In the genomic region with DNA sequence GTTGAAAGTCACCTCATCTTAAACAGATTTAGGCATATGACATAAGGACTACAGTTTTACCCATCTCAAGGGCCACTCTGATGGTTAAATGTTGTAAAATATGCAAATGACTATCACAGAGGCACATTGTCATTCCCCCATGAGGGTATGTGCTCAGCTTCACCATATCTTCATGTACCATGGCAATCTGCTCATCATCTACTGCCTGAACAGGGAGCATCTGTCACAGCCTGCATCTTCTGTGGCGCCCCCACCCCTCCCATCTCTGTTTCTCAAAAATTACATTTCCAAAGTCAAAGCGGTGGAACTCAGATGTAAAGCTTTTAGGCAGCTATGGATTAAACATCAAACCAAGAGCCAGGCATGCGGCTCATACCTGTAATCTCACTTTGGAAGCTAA, we compare ENCODE assay signal across 26 mouse cellular contexts. TPM values are rescaled to one million over a fixed set of nuclear protein-coding genes. Genes with fewer than 3 reads are reported as not detected.
"Had no signal": no experiment of that assay in that cellular context is flagged by ENCODE, and none has a peak within 500 bp of the region (broad histone marks: within the 10 kb centered on the region; RNA-seq: fewer than 3 reads in every experiment).

No protein-coding gene starts in this region.

- H3K9ac ChIP-seq: kidney, embryonic 15.5 days; limb, embryonic 13.5 days; liver, embryonic 12.5 days; liver, embryonic 15.5 days; lung, embryonic 15.5 days; midbrain, embryonic 13.5 days had no signal

- DNase-seq: kidney, adult 11 months; kidney, adult 8-10 months; kidney, postnatal 10 days; kidney, postnatal 36 days; liver; lung, adult 18-20 months; lung, postnatal 10 days; lung, postnatal 36 days; retina, postnatal 1 day; right cerebral cortex, postnatal 25 days; spleen, adult 18-20 months; thymus, adult 18-20 months; thymus, postnatal 36 days had no signal

- H3K4me1 ChIP-seq: limb, embryonic 10.5 days; limb, embryonic 13.5 days; liver, embryonic 12.5 days; liver, embryonic 15.5 days; lung, embryonic 15.5 days; midbrain, embryonic 13.5 days had no signal

- H3K27me3 ChIP-seq: kidney, embryonic 15.5 days; limb, embryonic 13.5 days; liver, embryonic 12.5 days; liver, embryonic 15.5 days; lung, embryonic 15.5 days; midbrain, embryonic 13.5 days had no signal

- H3K36me3 ChIP-seq: kidney, embryonic 15.5 days; limb, embryonic 10.5 days; limb, embryonic 13.5 days; liver, embryonic 12.5 days; liver, embryonic 15.5 days; lung, embryonic 15.5 days; midbrain, embryonic 10.5 days; midbrain, embryonic 13.5 days had no signal

- H3K4me3 ChIP-seq: kidney, embryonic 15.5 days; limb, embryonic 10.5 days; limb, embryonic 13.5 days; liver, embryonic 12.5 days; liver, embryonic 15.5 days; lung, embryonic 15.5 days; megakaryocyte, embryonic 14.5 days; midbrain, embryonic 10.5 days; midbrain, embryonic 13.5 days; myocyte had no signal

- H3K27ac ChIP-seq: kidney, embryonic 15.5 days; limb, embryonic 10.5 days; limb, embryonic 13.5 days; liver, embryonic 12.5 days; liver, embryonic 15.5 days; lung, embryonic 15.5 days; midbrain, embryonic 10.5 days; midbrain, embryonic 13.5 days had no signal

RNA-seq across cellular contexts. Expression of gene Slc9a4, which starts 48.6 kb away (rescaled TPM):
- polyA plus RNA-seq: limb, embryonic 10.5 days; limb, embryonic 13.5 days; liver, embryonic 12.5 days; liver, embryonic 15.5 days; lung, embryonic 15.5 days; midbrain, embryonic 10.5 days; midbrain, embryonic 13.5 days; midbrain, embryonic 16.5 days; neural tube, embryonic 11.5 days; neural tube, embryonic 14.5 days had no signal

RNA-seq across cellular contexts. Expression of gene Slc9a2, which starts 51.9 kb away (rescaled TPM):
- polyA plus RNA-seq: limb, embryonic 10.5 days; liver, embryonic 12.5 days; neural tube, embryonic 11.5 days had no signal
